Mouse (Mus musculus) monocyte, adult 5-6 weeks (primary cell): ENCODE results near the gene Alg11. TPM values are rescaled to one million over a fixed set of nuclear protein-coding genes. Genes with fewer than 3 reads are reported as not detected.
A peak's percentile ranks its signal among the peaks of the same experiment; 100 is the strongest.

ENCODE experiments used
- ATAC-seq: fragments of 153-309, 156-312 bp; replicated peaks from 2 replicates; pipeline ENCODE4 v1.8.0; 2017; ENCODE audit warnings: mild to moderate bottlenecking; ENCODE audit not compliant: low TSS enrichment, insufficient number of reproducible peaks, severe bottlenecking, poor library complexity, low FRiP score
- total RNA-seq: library from RNA; stranded (forward); fragments of 200-1000, 200-491, 200-594 nt; gene quantifications from 3 replicates; pipeline ENCODE4 v1.2.3, GENCODE M21; 2017

Alg11 gene
- total RNA-seq, 1 experiment from 2014 or later = 11.0 TPM

GRCm38 (mm10) chr8:22059153-22059738 lies 1.3 kb upstream of the Alg11 start:
- ATAC-seq = no peak

- ATAC-seq = peak; percentile 21; the same call in 1 of the 2 replicates
These were observed 588 bp upstream of the Alg11 start, which contains the start of gene Atp7b for GRCm38 (mm10) chr8:22059821-22060445. Gene Atp7b, minus strand, starts transcription at chr8:22060305.

GRCm38 (mm10) chr8:22061126-22061525 lies 605 bp downstream of the Alg11 start:
- no peak for ATAC-seq

GRCm38 (mm10) chr8:22079313-22080007 lies 18.9 kb downstream of the Alg11 start:
- ATAC-seq = peak; percentile 56; the same call in 1 of the 2 replicates

GRCm38 (mm10) chr8:22089226-22089625 lies 28.7 kb downstream of the Alg11 start:
- no peak for ATAC-seq

- ATAC-seq = no peak
These were observed 31.0 kb downstream of the Alg11 start for GRCm38 (mm10) chr8:22091568-22091967.

GRCm38 (mm10) chr8:22107020-22107419 lies 46.5 kb downstream of the Alg11 start:
- ATAC-seq = no peak

Other genes with a start within 250 kb of the Alg11 start
- not detected in 3 replicates for gene Defb50, start 237.2 kb upstream of the Alg11 start, total RNA-seq
- gene Defb2, start 220.8 kb upstream of the Alg11 start, total RNA-seq = not detected in 3 replicates
- gene Defb10, start 201.8 kb upstream of the Alg11 start, total RNA-seq = not detected in 3 replicates
- gene Defb9, start 175.3 kb upstream of the Alg11 start, total RNA-seq = not detected in 3 replicates
- gene Defb11, start 154.3 kb upstream of the Alg11 start, total RNA-seq = not detected in 3 replicates
- not detected in 3 replicates for gene Defb15, start 128.0 kb upstream of the Alg11 start, total RNA-seq
- not detected in 3 replicates for gene Defb35, start 122.4 kb upstream of the Alg11 start, total RNA-seq
- not detected in 3 replicates for gene Defb13, start 114.0 kb upstream of the Alg11 start, total RNA-seq
- gene Fam90a1a, start 102.0 kb upstream of the Alg11 start, total RNA-seq = not detected in 3 replicates
- gene Ccdc70, start 90.9 kb upstream of the Alg11 start, total RNA-seq = not detected in 3 replicates
- not detected in 3 replicates for gene Atp7b, start 416 bp upstream of the Alg11 start, total RNA-seq
- not detected in 3 replicates for gene Nek5, start 64.3 kb downstream of the Alg11 start, total RNA-seq
- 1.2 to 4.3 TPM (median 3.9 TPM) in 3 replicates for gene Nek3, start 105.7 kb downstream of the Alg11 start, total RNA-seq
- gene Ckap2, start 125.1 kb downstream of the Alg11 start, total RNA-seq = 2.8 to 6.6 TPM (median 2.8 TPM) in 3 replicates
- 40.5 to 54.9 TPM (median 49.6 TPM) in 3 replicates for gene Vps36, start 132.1 kb downstream of the Alg11 start, total RNA-seq
- gene Thsd1, start 166.6 kb downstream of the Alg11 start, total RNA-seq = 0.43 to 1.4 TPM in 2 of 3 replicates, not detected in the other
- not detected in 3 replicates for gene Tpte, start 222.7 kb downstream of the Alg11 start, total RNA-seq